Mouse (Mus musculus): ENCODE data around the gene Rnase13. TPM values are rescaled to one million over a fixed set of nuclear protein-coding genes. Genes with fewer than 3 reads are reported as not detected.

The Rnase13 gene
- not detected in 4 replicates for total RNA-seq (2023; ENCODE audit: inconsistent age)

GRCm38 (mm10) chr14:51922571-51922865 is at the start of gene Rnase13:
TSS of gene Rnase13 (minus strand) at chr14:51922773.

GRCm38 (mm10) chr14:51918125-51918524 is 4.4 kb downstream of the Rnase13 start, which contains the start of gene Tppp2:
TSS of gene Tppp2 (plus strand) at chr14:51918425.

GRCm38 (mm10) chr14:51913960-51914762 is 8.4 kb downstream of the Rnase13 start, which contains the start of gene Ndrg2:
TSS of gene Ndrg2 (minus strand) at chr14:51914158.

GRCm38 (mm10) chr14:51892191-51892939 is 30.2 kb downstream of the Rnase13 start, which contains the start of gene Slc39a2:
TSS of gene Slc39a2 (plus strand) at chr14:51892889.

GRCm38 (mm10) chr14:51884598-51885331 is 37.8 kb downstream of the Rnase13 start, which contains the start of gene Mettl17:
TSS of gene Mettl17 (plus strand) at chr14:51884842.

Other genes starting within 250 kb of the Rnase13 start
- not detected in 4 replicates for gene Gm17079, start 227.3 kb downstream of the Rnase13 start, total RNA-seq (2023; ENCODE audit: inconsistent age)
- not detected in 4 replicates for gene Gm5800, start 205.6 kb downstream of the Rnase13 start, total RNA-seq (2023; ENCODE audit: inconsistent age)
- gene Ang4, start 149.2 kb downstream of the Rnase13 start, total RNA-seq (2023; ENCODE audit: inconsistent age) = not detected in 4 replicates
- not detected in 4 replicates for gene AY358078, start 122.7 kb downstream of the Rnase13 start, total RNA-seq (2023; ENCODE audit: inconsistent age)
- not detected in 4 replicates for gene Ear6, start 69.1 kb downstream of the Rnase13 start, total RNA-seq (2023; ENCODE audit: inconsistent age)
- gene Mettl17, start 37.9 kb downstream of the Rnase13 start, total RNA-seq (2023; ENCODE audit: inconsistent age) = 40.0 to 67.1 TPM (median 63.4 TPM) in 4 replicates
- gene Slc39a2, start 29.9 kb downstream of the Rnase13 start, total RNA-seq (2023; ENCODE audit: inconsistent age) = 0.36 to 0.54 TPM (median 0.48 TPM) in 4 replicates
- gene Ndrg2, start 8.6 kb downstream of the Rnase13 start, total RNA-seq (2023; ENCODE audit: inconsistent age) = 0.24 to 1.2 TPM (median 0.61 TPM) in 3 of 4 replicates, not detected in the other
- not detected in 4 replicates for gene Tppp2, start 4.3 kb downstream of the Rnase13 start, total RNA-seq (2023; ENCODE audit: inconsistent age)
- 0.48 to 1.3 TPM (median 0.71 TPM) in 3 of 4 replicates, not detected in the other for gene Arhgef40, start 61.9 kb upstream of the Rnase13 start, total RNA-seq (2023; ENCODE audit: inconsistent age)
- 0.77 to 1.8 TPM (median 1.2 TPM) in 3 of 4 replicates, not detected in the other for gene Tmem253, start 92.9 kb upstream of the Rnase13 start, total RNA-seq (2023; ENCODE audit: inconsistent age)
- 9.3 to 11.8 TPM (median 10.0 TPM) in 4 replicates for gene Zfp219, start 98.0 kb upstream of the Rnase13 start, total RNA-seq (2023; ENCODE audit: inconsistent age)
- gene Olfr221, start 119.7 kb upstream of the Rnase13 start, total RNA-seq (2023; ENCODE audit: inconsistent age) = not detected in 4 replicates
- gene Hnrnpc, start 181.3 kb upstream of the Rnase13 start, total RNA-seq (2023; ENCODE audit: inconsistent age) = 384 to 438 TPM (median 406 TPM) in 4 replicates
- gene Rpgrip1, start 187.9 kb upstream of the Rnase13 start, total RNA-seq (2023; ENCODE audit: inconsistent age) = 29.6 to 42.1 TPM (median 32.4 TPM) in 4 replicates

All from B cell, adult (primary cell).